ENCODE assay signal across 13 mouse cellular contexts in the genomic region with DNA sequence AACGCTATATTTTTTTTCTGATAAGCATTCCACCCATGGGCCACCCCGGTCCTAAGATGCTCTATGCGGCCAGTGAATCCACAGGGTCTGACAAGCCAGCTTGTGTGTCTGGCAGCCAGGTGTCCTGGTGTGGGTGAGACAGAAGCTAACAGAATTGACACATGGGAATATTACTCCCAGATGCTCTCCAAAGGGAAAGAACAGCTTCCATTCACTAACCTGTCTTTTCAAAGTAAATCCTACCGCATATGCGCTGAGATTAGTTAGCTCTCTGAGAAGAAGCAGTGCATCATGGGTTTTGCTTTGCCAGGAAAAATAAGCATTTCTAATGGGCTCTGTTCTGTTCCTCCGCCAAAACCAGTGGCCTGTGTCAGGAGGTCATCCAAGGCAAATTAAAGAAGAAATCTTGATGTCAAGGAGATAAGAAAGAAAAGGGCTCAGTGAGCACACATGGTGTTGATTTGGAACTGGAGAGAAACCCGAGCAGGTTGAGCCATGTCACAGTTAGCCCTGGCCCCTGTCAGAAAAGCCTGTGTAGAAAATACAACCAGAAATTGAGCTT.
DNase-seq lines count a peak whose midpoint lies in the region; TF ChIP-seq lines count a peak whose summit lies in the region.
"Had no signal": no experiment of that assay in that cellular context is flagged by ENCODE, and none has a peak within 500 bp of the region (broad histone marks: within the 10 kb centered on the region; RNA-seq: fewer than 3 reads in every experiment).

No protein-coding gene starts in this region.

- H3K4me3 ChIP-seq in cerebellum, adult 2 months (replicated peaks; ENCODE audit: insufficient read depth, low read depth, low read length), result no peak overlapping the region
- H3K4me3 ChIP-seq: megakaryocyte, embryonic 14.5 days; neural tube, embryonic 13.5 days; stomach, embryonic 15.5 days had no signal

- 0 out of 2 replicates have a peak, but pooled peaks cover 4% of the 10 kb centered on the region for H3K4me1 ChIP-seq in cerebellum, adult 2 months (ENCODE audit: control insufficient read depth, insufficient read depth, low read length)
- H3K4me1 ChIP-seq: megakaryocyte, embryonic 14.5 days; neural tube, embryonic 13.5 days; stomach, embryonic 15.5 days had no signal

- no peak overlapping the region for H3K27ac ChIP-seq in cerebellum, adult 2 months (ENCODE audit: insufficient read depth, low read length)
- H3K27ac ChIP-seq: neural tube, embryonic 13.5 days; stomach, embryonic 15.5 days had no signal

- no peak for TF ChIP-seq CTCF in cerebellum, adult 2 months (IDR thresholded peaks at IDR 0.05; ENCODE audit: borderline replicate concordance, insufficient read depth, low read depth, low read length)

- no peaks in the 10 kb centered on the region for H3K27me3 ChIP-seq in cerebellum, adult 2 months (ENCODE audit: control insufficient read depth, insufficient read depth, low read length)
- H3K27me3 ChIP-seq: megakaryocyte, embryonic 14.5 days; neural tube, embryonic 13.5 days; stomach, embryonic 15.5 days had no signal

- WGBS in cerebellum, adult 2 months, result 28% methylated on average over 7 of the region's 7 CpGs

- no peak for TF ChIP-seq POLR2A in cerebellum, adult 2 months (IDR thresholded peaks at IDR 0.05; ENCODE audit: borderline replicate concordance, insufficient read depth, low read length)

- peak; percentile 6 to 8 for DNase-seq in cerebellum, adult 2 months
- no peak for DNase-seq in cerebellum, adult 8-10 months
- peak; percentile 0 to 1 for DNase-seq in layer of hippocampus, postnatal 14 days (ENCODE audit: low spot score in 2 of 2)
- DNase-seq in layer of hippocampus, adult 9-10 months (ENCODE audit: low spot score), result no peak
- DNase-seq in forelimb bud, embryonic 11.5 days (ENCODE audit: low read depth, low spot score), result peak; percentile 74
- DNase-seq in mesoderm, embryonic 11.5 days (ENCODE audit: low read depth, low spot score), result peak; percentile 80
- no peak for DNase-seq in gastrocnemius, postnatal 10 days
- DNase-seq in right cerebral cortex, postnatal 25 days, result no peak
- DNase-seq: heart, postnatal 4 days; lung, adult 18-20 months had no signal

Comparison
In these comparisons a context has a peak if more than half of its experiments do, and no peak if none do; other contexts are left out.
1. DNase-seq: peak in cerebellum, adult 2 months (2 of 2), layer of hippocampus, postnatal 14 days (2 of 2), forelimb bud, embryonic 11.5 days (single experiment) and mesoderm, embryonic 11.5 days (single experiment); none in cerebellum, adult 8-10 months (single experiment), layer of hippocampus, adult 9-10 months (single experiment), gastrocnemius, postnatal 10 days (single experiment) and right cerebral cortex, postnatal 25 days (single experiment).